Mouse (Mus musculus) intestine, embryonic 14.5 days (tissue): ENCODE measurements around the gene Bcat2. TPM values are rescaled to one million over a fixed set of nuclear protein-coding genes. Genes with fewer than 3 reads are reported as not detected.

Experiments used
- ATAC-seq: fragments of 200-750 bp; cut with Nextera tagmentation; replicated peaks from 2 replicates; pipeline ENCODE4 v1.8.0; 2017; ENCODE audit warnings: low read depth, moderate number of reproducible peaks, moderate TSS enrichment, moderate library complexity; ENCODE audit not compliant: low FRiP score, low TSS enrichment
- DNase-seq: peaks from one replicate; pipeline ENCODE4 v3.0.0-alpha.2; 2018; ENCODE audit warnings: low spot score
- H3K27ac ChIP-seq: fragments of 300-500 bp; sonication (generic); 2 replicates; pipeline ENCODE4 v1.5.1; 2014; ENCODE audit warnings: low read depth, mild to moderate bottlenecking, control low read depth
- H3K27me3 ChIP-seq: fragments of 300-500 bp; sonication (generic); replicated peaks from 2 replicates; pipeline ENCODE4 v1.6.1; 2014; ENCODE audit warnings: low read length, control low read depth; ENCODE audit not compliant: control insufficient read depth, insufficient read depth
- H3K36me3 ChIP-seq: fragments of 300-500 bp; sonication (generic); 2 replicates; pipeline ENCODE4 v1.6.1; 2014; ENCODE audit warnings: low read length, control low read depth; ENCODE audit not compliant: control insufficient read depth, insufficient read depth
- H3K4me1 ChIP-seq: fragments of 300-500 bp; sonication (generic); replicated peaks from 2 replicates; pipeline ENCODE4 v1.6.1; 2014; ENCODE audit warnings: low read length, control low read depth, mixed read lengths; ENCODE audit not compliant: control insufficient read depth, insufficient read depth
- H3K4me2 ChIP-seq: fragments of 300-500 bp; sonication (generic); 2 replicates; pipeline ENCODE4 v1.6.1; 2014; ENCODE audit warnings: low read length
- H3K4me3 ChIP-seq: fragments of 300-500 bp; sonication (generic); 2 replicates; pipeline ENCODE4 v1.5.1; 2014; ENCODE audit warnings: low read depth, low read length, control low read depth, mixed read lengths
- H3K9ac ChIP-seq: fragments of 300-500 bp; sonication (generic); 2 replicates; pipeline ENCODE4 v1.6.1; 2014; ENCODE audit warnings: mild to moderate bottlenecking, low read length
- H3K9me3 ChIP-seq: fragments of 300-500 bp; sonication (generic); 2 replicates; pipeline ENCODE4 v1.6.1; 2016; ENCODE audit warnings: low read length, control low read depth; ENCODE audit not compliant: control insufficient read depth
- WGBS: fragments of 180-500 bp; shearing (Covaris S2); extraction: QIAGEN DNeasy Blood & Tissue Kit; methylation state at CpG from one replicate; pipeline ENCODE4 v1.1.7; 2014; 5-methylcytosine and 5-hydroxymethylcytosine counted together
- polyA plus RNA-seq: library from polyadenylated mRNA; unstranded; fragments of >200 nt; fragmentation: Nextera tagmentation; extraction: Ambion mirVana; gene quantifications from 2 replicates; pipeline ENCODE4 v1.2.1, GENCODE M21; 2014

Gene Bcat2
- polyA plus RNA-seq = 56.7 and 60.1 TPM in 2 replicates

GRCm38 (mm10) chr7:45570103-45570741, at the start of gene Bcat2:
Gene Bcat2 (plus strand): TSS chr7:45570153.
- peak within 1 kb of the TSS; percentile 71 for H3K27ac ChIP-seq
- H3K4me2 ChIP-seq = peak within 1 kb of the TSS; percentile 60
- no peaks in the 10 kb centered on the region for H3K27me3 ChIP-seq
- peaks cover 27% of the 10 kb centered on the region for H3K4me1 ChIP-seq
- 0 out of 2 replicates have a peak, but pooled peaks cover 5% of the 10 kb centered on the region for H3K36me3 ChIP-seq
- no peaks in the 10 kb centered on the region for H3K9me3 ChIP-seq
- WGBS = under 1% methylated on average over 40 of the region's 42 CpGs
- peak within 1 kb of the TSS; percentile 70 for H3K9ac ChIP-seq
- H3K4me3 ChIP-seq = peak within 1 kb of the TSS; percentile 73
- peak; percentile 60 for ATAC-seq
- DNase-seq = peak; percentile 80

- H3K27me3 ChIP-seq = no peaks in the 10 kb centered on the region
- ATAC-seq (no peak), DNase-seq (no peak)
- peaks cover 9% of the 10 kb centered on the region; the same call in 1 of the 2 replicates for H3K36me3 ChIP-seq
- H3K4me3 ChIP-seq = no peak overlapping the region
- WGBS = 92% methylated on average over 7 of the region's 7 CpGs
- H3K9ac ChIP-seq = no peak overlapping the region
- no peak overlapping the region for H3K4me2 ChIP-seq
- no peaks in the 10 kb centered on the region for H3K9me3 ChIP-seq
- peaks cover 32% of the 10 kb centered on the region for H3K4me1 ChIP-seq
- H3K27ac ChIP-seq = no peak overlapping the region
Measured at GRCm38 (mm10) chr7:45520605-45521004, 49.3 kb upstream of the Bcat2 start.

GRCm38 (mm10) chr7:45521728-45522184, 48.2 kb upstream of the Bcat2 start:
- Histone ChIP-seq H3K36me3 (peaks cover 9% of the 10 kb centered on the region; the same call in 1 of the 2 replicates), H3K27ac (peak overlapping the region; percentile 86), H3K9ac (peak overlapping the region; percentile 58), H3K4me2 (peak overlapping the region; percentile 50), H3K27me3 (no peaks in the 10 kb centered on the region), H3K9me3 (no peaks in the 10 kb centered on the region), H3K4me3 (peak overlapping the region; percentile 50), H3K4me1 (peaks cover 32% of the 10 kb centered on the region)
- under 1% methylated on average over 28 of the region's 28 CpGs for WGBS
- ATAC-seq (peak; percentile 56; the same call in 1 of the 2 replicates), DNase-seq (peak; percentile 93)

DNA sequence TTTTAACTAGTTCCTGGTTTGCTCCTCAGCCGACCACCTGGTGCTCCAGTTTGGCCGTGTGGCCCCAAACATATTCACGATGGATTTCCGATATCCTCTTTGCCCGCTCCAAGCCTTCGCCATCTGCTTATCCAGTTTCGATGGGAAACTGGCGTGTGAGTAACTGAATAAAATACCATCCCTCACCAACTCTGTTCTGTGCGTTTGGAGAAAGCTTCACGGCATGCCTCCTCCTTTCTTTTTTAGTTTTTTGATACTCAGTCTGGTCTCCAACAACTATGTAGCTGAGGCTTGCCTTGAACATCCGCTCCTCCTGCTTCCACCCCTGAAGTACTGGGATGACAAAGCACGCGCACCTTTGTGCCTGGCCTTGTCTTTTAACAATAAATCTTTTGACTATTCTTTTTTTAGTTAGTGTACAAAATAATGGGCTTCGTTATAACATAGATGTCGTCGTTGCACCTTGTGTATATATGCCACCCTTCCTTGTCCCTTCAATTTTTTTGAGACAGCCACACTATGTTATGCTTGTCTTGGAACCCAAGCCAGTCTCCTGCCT, 47.7 kb upstream of the Bcat2 start:
- ATAC-seq = no peak
- H3K4me1 ChIP-seq = peaks cover 32% of the 10 kb centered on the region
- no peaks in the 10 kb centered on the region for H3K27me3 ChIP-seq
- peak overlapping the region; percentile 50 for H3K4me2 ChIP-seq
- peak overlapping the region; percentile 86; the same call in 1 of the 2 replicates for H3K27ac ChIP-seq
- no peak for DNase-seq
- H3K9ac ChIP-seq = 0 out of 2 replicates have a peak overlapping the region, but pooled peaks have one; percentile 58
- peaks cover 9% of the 10 kb centered on the region; the same call in 1 of the 2 replicates for H3K36me3 ChIP-seq
- no peaks in the 10 kb centered on the region for H3K9me3 ChIP-seq
- WGBS = 57% methylated on average over 16 of the region's 16 CpGs
- peak overlapping the region; percentile 50 for H3K4me3 ChIP-seq

GRCm38 (mm10) chr7:45522957-45523676, 46.8 kb upstream of the Bcat2 start:
- Histone ChIP-seq H3K27me3 (no peaks in the 10 kb centered on the region), H3K4me3 (no peak overlapping the region), H3K4me1 (peaks cover 32% of the 10 kb centered on the region), H3K4me2 (peak overlapping the region; percentile 33), H3K27ac (no peak overlapping the region), H3K9me3 (no peaks in the 10 kb centered on the region), H3K9ac (no peak overlapping the region), H3K36me3 (peaks cover 9% of the 10 kb centered on the region; the same call in 1 of the 2 replicates)
- no peak for DNase-seq
- ATAC-seq = no peak
- WGBS = 65% methylated on average over 18 of the region's 18 CpGs

DNA sequence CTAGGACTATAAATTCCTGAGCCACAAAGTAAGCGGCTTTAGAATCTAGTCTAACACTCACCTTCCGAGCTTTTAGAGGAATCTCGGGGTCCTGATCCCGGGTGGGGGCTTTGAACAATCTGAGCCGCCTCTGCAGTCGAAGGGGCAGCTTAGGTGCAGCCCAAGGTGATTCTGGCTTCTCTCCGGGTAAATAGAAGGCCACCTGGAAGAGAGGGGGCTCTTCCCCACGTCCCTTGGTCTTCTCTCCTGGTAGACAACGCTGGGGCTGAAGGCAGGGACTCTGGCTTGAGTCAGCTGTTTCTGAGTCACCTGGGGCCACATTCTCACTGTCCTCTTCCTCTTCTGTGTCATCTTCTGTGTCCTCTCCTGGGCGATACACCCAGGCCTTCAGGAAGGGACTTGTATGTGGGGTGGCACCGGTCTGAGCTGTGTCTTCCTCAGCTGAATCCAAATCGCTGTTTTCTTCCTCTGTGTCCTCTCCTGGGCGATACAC, 46.2 kb upstream of the Bcat2 start:
- H3K9ac ChIP-seq = no peak overlapping the region; the same call in 1 of the 2 replicates
- DNase-seq = no peak
- H3K9me3 ChIP-seq = no peaks in the 10 kb centered on the region
- H3K4me1 ChIP-seq = peaks cover 32% of the 10 kb centered on the region
- no peak for ATAC-seq
- no peak overlapping the region for H3K4me3 ChIP-seq
- peaks cover 9% of the 10 kb centered on the region; the same call in 1 of the 2 replicates for H3K36me3 ChIP-seq
- WGBS = 76% methylated on average over 13 of the region's 13 CpGs
- H3K4me2 ChIP-seq = peak overlapping the region; percentile 33
- no peak overlapping the region for H3K27ac ChIP-seq
- no peaks in the 10 kb centered on the region for H3K27me3 ChIP-seq

DNA sequence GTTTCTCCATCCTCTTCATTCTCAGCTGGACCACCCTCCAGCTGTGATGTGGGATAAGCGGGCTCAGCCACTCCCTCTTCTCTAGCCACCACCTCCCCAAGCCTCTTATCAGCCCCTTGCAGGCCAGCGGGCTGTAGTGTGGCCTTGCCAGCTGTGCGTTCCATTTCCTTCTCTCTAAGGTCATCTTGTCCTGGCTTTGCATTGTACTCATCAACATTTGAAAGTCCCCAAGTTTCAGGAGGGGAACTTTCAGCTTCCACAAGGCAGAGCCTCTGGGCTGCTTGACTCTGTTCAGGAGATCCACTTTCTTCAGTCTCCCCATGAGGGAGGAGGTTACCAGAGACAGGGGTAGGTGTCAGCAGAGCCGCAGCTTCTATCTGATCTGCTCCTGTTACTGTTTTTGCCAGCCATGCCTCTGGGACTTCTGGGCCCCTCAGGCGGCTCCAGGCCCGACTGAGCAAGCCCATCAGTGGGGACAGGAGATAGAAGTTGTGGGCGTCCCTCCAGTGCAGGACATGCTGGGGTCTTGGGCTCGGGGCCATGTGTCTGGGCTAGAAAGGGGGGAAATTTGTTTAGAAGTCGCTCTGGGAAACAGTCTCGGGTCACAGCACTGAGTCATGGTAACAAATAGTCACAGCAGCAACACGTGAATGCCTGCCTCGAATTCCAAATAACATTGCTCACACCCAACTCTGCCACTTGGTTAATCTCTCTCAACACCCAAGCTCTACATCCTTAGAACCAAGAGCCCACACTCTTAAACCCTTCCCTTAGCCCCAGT, 44.9 kb upstream of the Bcat2 start:
- Histone ChIP-seq H3K9ac (peak overlapping the region; percentile 78), H3K27ac (peak overlapping the region; percentile 90), H3K4me3 (peak overlapping the region; percentile 88), H3K9me3 (no peaks in the 10 kb centered on the region), H3K27me3 (no peaks in the 10 kb centered on the region), H3K4me2 (peak overlapping the region; percentile 95), H3K36me3 (peaks cover 9% of the 10 kb centered on the region; the same call in 1 of the 2 replicates), H3K4me1 (peaks cover 31% of the 10 kb centered on the region)
- no peak for ATAC-seq
- DNase-seq = no peak
- 25% methylated on average over 12 of the region's 12 CpGs for WGBS
